Mouse (Mus musculus) lung, adult 18-20 months (tissue): ENCODE data around the gene Nup210l.
"Not testable (repeated sequence)": the region's sequence is repeated elsewhere in the genome, so short reads cannot be mapped to it uniquely, and the experiment has no call there.

ENCODE experiments used
- DNase-seq, 2 experiments: peaks; one replicate each; pipeline ENCODE4 v3.0.0; 2022; ENCODE audit warnings: mixed read lengths in 2 of 2

Gene Nup210l

DNA sequence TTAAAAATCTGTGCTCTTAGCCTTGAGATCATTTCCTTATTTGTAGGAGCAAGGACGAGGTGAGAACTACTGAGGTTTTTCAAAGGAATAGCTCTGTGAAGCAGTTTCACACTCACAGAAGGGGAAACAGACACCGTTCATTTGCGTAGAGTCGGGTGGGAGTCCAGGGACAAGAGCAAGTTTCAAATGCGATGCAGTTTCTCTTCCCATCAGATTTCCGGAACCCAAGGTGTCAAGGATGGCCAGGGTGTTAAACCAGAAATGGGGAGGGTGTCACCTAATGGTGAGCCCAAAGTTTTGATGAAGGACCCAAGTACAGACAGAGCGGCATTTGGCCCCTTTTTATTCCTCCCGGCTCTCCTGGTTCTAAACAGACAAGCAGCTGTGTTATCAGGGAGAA is 127.1 kb downstream of the Nup210l start:
- no peak for DNase-seq

DNA sequence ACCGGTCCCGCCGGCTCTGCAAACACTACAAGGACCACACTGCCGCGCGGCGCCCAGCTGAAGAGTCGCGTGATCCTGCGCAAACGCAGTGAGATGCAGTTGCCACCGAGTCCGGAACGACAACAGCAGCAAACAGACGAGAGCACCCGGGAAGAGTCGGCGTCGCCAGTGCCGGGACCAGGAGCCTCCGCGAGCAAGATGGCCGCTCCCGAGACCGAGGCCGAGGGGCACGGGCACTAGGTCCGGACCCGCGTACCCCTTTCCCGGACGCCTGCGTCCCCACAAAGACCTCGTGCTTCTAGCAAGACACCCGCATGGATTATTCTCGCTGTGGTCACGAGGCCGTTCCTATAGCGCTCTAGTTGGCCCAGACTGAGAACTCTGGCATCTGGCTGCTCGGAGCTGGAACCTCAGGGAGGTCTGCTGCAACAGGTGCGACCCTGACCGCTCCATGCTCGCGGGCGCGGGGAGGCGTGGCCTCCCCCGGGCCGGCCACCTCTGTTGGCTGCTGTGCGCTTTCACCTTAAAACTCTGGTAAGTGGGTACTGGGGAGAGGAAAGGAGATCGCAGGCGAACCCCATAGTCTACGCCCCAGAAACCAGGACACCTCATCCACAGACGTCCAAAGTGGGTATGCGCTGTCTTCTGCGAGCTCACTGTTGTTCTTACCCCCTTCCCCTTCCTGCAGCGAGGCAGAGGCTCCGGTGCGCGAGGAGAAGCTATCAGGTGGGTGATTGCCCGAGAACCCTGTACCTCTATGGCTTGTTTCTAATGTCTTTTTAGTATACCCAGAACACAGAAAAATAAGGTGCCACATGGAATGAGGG is 127.8 kb downstream of the Nup210l start, which contains the start of gene Jtb:
Gene Jtb, plus strand, starts transcription at position 91 of the 827 bp plus-strand sequence.
- peak; percentile 96 for DNase-seq

DNA sequence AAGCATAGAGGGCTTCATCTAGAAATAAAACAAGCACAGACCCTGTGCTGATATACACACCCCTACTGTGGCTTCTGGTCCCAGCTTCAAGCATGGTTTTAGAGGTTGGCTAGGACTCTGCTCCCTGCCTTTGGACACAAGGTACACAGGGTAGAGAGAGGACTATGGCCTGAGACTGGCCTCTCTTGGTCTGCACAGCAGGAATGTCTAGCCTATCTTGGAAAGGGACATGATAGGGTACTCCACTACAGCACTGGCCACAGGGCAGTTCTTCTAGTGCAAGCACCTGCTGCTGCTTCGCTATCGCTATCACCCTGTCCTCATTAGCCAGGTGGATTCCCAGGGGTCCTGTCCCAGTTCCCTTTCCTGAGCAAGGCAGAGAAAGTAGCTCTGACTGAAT is 137.3 kb downstream of the Nup210l start:
- no peak for DNase-seq

DNA sequence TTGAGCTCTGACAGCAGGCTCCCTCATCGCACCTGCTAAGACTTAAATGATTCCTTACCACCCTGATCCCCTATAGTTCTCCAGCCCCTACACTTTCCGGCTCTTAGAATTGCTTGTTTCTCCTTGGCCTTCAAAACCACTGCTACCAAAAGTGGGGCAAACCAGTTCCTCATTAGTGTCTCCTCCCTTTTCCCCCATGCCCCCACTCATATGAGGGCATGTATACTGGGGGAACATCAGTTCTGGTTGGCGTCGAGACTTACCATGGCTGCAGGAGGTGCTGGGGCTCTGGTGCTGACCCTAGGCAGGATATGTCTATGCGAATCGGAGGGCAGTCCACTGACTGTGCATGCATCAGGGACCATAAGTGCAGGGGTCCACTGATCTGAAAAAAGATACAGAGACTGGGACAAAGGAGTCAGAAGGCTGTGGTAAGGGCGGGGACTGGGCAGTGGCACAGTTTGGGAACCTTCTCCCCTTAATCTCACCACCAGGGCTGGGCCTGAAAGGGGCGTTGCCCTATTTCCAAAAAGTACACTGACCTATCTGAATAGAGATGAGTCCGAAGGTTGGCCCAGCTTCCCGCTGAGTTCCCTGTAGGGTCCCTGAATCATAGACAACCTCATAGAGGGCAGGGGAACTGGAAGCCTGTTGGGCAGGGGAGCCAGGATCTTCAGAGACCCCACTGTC is 137.9 kb downstream of the Nup210l start:
- DNase-seq, result no peak

DNA sequence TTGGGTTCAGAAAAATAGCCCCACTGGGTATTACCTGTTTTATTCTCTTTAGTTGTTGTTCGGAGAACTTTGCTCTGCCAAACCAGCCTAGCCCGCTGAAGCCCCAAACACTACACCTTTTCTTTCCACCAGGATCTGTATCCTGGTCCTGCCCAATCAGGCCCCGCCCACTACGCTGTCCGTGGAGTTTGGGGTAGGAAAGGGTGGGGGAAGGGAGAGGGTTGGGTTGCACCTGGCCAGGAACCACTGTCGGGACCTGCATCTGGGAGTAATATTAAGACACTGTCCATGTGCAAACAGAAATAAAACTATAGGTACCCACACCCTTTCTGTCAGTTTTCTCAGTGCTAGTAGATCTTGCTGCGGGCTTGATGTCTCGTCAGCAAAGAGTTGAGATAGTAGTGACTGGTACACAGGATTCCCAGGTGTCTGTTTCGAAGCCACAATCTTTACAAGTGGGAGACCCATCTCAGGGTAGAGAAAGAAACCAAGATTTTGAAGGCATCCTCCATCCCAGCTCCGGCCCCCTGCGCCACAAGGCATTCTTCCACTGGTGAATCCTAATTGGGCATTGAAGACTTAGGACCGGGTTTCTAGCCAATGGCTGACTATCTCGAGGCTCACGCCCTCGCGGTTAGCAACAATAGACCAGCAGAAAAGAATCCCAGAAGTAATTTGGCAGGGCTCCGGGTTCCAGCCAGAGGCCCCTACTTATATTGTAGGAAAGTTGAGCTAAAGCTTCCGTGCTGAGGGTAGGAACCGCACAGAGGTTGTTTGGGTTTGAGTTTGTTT is 139.2 kb downstream of the Nup210l start, which contains the start of gene Creb3l4:
Gene Creb3l4, minus strand, starts transcription at position 529 of the 792 bp plus-strand sequence.
- peak; percentile 66 to 79 for DNase-seq

DNA sequence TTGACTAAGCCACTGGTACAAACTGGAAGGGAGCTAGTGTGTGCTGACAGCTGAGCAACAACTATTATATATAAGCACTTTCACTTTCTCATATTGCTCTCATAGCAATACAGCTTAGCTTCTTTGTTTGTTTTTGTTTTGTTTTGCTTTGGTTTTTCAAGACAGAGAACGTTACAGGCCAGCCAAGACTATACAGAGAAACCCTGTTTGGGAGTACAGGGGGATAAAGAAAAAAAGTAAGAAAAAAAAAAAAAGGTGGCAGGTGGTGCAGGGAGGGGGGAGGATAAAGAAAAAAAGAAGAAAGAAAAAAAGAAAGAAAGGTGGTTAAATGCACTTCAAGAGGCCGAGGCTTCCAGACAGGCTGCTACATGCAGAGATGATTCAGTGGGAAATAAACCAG is 141.5 kb downstream of the Nup210l start:
- DNase-seq, result no peak

DNA sequence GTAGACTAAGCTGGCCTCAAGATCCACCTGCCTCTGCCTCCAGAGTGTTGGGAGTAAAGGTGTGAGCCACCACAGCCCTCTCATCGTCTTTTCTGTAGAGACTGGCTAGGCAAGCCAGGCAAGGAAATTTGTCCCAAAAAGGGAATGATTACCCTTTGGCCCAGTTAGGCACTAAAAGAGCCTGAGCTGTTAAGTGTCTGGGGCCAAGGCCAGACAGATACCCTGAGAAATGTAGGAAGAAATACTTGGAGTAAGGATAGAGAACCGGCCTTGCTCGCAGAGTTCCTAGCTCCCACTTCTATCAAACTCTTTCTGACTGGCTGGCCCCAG is 143.7 kb downstream of the Nup210l start:
- no peak for DNase-seq

DNA sequence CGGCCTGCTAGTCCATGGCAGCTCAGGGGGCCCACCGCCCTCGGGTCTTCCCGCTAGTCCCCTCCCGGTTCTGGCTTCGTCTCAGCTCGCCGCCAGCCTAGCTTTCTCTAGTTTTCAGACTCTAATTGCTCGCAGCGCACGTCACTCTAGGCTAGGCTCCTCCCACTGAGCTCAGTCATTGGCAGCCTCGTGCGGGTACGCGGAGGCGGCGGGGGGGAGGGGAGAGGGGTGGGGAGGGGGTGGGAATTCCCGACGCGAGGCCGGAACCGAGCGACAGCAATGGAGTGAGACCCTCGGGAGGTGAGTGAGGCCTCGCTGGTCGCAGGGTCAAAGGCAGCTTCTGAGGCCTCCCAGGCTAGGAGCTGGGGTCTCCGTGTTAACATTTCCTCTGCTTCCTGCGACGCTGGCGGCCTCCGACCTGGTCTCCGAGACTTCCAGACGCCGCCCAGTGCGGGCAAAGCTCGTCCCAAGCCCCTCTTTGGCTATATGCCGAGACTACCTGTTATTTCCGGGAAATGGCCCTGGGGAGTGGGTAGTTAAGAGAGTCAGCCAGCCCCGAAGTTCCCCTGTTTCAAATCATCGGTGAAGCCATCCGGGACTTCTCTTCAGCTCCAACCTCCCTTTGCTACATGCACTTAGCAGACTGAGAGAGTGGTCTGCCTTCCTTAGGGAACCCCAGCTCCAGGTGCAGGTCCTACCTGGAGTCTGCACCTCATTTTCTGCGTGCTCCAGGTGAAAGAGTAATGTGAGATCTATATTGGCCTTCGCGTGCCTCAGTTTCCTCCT is 144.2 kb downstream of the Nup210l start, which contains the start of gene Slc39a1:
Gene Slc39a1, plus strand, starts transcription at position 213 of the 786 bp plus-strand sequence.
- DNase-seq, result peak; percentile 96

DNA sequence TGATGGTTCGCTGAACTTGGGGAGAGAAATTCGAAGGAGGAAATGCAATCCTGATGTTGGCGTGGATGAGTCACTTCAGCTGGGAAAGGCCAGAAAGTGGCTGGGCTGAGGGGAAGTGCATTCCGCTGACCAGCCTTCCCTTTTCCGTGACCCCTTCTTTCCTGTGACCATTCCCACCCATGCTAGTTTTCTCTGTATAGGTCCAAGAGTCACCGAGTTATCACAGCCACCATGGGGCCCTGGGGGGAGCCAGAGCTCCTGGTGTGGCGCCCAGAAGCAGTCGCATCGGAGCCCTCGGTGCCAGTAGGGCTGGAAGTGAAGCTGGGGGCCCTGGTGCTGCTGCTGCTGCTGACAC is 144.8 kb downstream of the Nup210l start:
- peak; percentile 49 to 60 for DNase-seq

DNA sequence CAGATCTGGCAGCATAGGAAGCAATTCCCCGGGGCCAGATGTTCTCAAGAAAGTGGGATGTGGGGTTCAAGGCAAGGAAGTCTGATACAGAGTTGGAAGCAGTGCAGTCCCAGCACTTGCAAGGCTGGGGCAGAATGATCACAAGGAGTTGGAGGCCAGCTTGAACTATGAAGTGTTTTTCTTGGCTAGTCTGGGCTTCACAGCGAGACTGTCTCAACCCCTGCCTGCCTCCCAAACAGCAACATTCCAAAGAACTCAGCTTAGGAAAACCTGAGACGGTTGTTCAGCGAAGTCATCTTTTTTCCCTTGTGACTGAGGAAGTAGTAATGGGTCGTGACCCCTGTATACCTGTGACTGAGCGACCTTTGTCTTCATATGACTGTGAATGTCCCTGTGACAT is 146.9 kb downstream of the Nup210l start:
- no peak for DNase-seq

DNA sequence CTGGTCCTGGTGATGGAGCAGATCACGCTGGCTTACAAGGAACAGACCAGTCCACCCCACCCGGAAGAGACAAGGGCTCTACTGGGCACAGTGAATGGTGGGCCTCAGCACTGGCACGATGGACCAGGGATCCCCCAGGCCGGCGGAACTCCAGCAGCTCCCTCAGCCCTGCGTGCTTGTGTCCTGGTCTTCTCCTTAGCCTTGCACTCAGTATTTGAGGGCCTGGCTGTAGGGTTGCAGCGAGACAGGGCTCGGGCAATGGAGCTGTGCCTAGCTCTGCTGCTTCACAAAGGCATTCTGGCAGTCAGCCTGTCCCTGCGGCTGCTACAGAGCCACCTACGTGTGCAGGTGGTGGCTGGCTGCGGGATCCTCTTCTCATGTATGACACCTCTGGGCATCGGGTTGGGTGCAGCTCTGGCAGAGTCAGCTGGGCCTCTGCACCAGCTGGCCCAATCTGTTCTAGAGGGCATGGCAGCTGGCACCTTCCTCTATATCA is 147.8 kb downstream of the Nup210l start:
- not testable (repeated sequence) for DNase-seq

DNA sequence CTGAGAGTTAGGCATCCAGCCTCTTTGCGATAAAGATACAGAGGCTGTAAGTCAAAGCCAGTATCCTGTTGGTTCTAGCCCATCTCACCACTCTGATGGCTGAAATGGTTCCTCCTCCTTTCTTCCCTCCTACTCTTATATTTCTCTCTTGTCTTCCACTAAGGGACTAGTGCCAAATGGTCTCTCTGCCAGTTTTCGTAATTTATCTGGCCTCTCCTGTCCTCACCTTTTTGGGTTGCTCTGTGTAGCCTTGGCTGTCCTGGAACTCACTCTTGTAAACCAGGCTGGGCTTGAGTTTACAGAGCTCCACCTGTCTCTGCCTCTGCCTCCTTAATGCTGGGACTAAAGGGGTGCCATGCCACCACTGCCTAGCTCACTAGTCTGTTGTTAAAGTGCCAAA is 148.7 kb downstream of the Nup210l start:
- not testable (repeated sequence) for DNase-seq

DNA sequence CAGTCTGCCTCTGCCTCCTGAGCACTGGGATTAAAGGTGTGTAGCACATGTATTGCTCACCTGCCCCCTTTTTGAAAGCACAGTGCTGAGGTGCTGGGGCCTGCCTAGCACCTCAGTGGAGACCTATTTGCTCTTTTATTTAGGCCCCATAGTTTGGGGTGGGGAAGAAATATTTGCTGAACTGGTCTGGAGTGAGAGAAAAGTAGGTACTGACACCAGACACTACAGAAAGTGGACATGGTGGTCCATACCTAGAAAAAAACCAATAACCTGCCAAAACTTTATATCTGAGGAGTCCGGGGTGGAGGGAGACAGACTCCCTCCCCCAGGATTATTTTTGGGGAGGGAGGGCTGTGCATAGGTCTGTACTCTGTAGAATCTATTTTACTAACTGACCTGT is 149.2 kb downstream of the Nup210l start:
- DNase-seq, result not testable (repeated sequence)

DNA sequence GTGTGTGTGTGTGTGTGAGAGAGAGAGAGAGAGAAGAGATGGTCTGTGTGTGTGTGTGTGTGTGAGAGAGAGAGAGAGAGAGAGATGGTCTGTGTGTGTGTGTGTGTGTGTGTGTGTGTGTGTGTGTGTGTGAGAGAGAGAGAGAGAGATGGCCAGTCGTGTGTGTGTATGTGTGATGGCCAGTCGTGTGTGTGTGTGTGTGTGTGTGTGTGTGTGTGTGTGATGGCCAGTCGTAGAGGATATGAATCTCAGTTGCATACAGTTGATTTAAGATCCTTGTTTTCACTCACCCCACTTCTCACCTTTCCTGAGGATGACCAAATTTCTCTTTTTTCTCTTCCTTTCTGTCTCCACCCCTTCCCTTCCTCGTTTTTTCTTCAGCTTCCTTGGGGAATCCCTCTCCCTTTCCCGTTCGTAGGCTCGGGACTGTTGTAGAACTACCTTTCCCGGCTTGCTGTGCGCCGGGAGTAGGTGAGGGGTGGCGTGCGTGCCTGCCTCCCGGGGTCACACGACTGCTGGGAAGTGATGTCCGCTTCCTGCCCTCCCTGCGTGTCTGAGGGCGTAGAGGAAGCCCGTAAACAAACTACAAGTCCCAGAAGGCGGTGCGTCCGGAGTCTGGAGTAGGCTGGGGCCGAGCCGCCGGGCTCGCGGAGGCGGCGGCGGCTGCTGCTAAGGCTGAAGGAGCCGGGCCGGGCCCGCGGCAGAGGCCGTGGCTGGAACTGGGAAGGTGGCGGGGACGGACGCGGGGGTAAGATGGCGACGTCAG is 149.9 kb downstream of the Nup210l start, which contains the start of gene Crtc2:
Gene Crtc2, plus strand, starts transcription at position 511 of the 766 bp plus-strand sequence.
- DNase-seq, result peak; percentile 98

DNA sequence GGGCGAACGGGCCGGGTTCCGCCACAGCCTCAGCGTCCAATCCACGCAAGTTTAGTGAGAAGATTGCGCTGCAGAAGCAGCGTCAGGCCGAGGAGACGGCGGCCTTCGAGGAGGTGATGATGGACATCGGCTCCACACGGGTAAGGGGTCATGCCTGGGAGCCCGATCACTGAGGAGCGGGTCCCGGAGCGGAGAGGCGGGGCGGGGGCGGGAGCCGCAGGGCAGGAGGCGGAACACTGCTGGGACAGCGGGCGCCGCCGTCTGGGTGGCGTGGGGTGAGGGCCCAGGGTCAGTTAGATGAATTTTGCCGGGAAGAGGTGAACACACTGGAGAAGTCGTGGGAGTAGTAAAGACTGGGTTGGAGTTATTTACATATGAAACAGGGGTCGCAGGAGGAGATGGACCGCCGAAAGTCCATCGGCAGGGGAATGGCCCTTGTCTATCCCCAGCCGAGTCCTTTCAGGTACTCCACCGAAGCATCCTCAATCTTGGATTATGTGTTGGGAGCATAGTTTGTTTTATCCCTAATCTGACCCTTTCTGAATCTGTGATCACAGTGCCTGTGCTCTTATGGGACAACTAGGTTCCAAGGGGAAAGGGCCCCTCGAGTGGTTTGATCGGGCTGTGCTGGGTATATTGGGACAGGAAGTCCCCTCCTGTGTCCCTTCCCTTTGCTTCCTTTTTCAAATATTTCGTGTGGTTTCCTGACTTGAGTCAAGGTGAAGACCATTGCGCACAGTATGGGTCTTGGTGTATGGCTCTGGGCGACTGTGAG is 150.7 kb downstream of the Nup210l start:
- DNase-seq, result no peak

DNA sequence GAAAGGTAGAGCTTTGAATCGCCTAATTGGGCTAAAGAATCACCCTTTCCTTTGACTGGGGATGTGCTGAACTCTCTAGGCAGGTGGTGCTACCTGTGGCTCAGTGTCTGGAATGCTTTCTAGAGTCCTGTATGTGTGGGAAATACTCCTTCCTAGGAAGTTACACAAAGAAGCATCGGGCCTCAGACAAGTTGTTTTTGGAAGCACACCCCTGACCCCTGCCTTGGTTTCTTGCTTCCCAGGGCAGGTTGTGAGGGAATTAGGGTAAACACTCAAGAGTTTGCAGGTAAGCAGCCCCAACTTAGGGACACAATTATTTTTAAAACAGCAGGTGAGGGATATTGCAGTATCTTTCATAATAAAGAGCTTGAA is 151.2 kb downstream of the Nup210l start:
- no peak for DNase-seq

DNA sequence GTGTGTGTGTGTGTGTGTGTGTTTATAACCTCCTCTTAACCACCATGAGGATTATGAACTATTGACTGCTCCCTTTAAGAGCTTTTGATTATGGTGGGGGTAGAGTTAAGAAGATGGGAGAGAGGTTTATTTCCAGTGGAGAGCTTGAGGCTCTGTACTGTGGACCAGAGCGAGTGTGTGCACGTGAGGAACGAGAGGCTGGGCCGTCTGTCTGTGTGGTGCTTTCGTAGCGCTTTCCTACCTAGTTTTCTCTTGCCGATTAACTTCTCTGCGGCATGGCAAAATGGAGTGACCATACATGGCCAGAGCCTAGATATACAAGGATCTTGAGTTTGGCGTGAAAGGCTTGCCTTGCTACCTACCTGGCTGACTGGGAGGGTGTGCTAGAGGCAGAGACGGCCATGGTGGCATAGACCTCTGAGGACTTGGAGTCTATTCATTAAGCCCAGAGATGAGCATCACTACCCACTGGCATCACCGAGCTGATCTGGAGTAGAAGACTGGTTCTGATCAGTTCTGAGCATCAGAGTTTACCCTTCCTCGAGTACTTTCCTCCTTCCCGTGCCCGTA is 151.9 kb downstream of the Nup210l start:
- DNase-seq, result no peak

DNA sequence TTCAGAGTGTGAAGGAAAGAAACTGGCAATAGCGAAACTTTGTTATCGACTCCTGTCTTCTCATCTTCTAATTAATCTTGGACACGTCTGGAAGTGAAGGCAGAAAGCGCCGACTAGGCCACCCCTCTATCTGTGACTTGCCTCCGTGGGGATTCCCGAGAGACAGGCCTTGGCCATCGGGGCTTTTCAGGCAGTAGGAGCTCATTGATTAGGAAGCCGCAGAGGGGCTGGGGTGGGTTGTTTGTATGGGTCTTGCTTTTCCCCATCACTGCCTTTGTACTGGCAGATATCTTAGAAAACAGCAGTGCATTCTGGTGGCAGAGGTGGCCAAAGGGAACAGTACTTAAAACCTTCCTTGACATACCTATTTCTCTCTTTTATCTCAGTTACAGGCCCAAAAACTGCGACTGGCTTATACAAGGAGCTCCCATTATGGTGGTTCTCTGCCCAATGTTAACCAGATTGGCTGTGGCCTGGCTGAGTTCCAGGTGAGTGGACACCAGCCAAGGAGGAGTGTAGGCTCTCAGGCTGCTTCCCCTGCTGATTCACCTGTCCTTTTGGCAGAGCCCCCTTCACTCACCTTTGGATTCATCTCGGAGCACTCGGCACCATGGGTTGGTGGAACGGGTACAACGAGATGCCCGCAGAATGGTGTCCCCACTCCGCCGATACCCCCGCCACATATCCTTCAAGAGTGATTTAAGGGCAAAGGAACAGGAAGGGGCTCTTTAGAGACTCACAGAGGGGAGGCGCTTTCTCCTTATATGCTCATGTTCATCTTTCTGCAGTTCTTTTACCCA is 153.0 kb downstream of the Nup210l start:
- DNase-seq, result no peak

DNA sequence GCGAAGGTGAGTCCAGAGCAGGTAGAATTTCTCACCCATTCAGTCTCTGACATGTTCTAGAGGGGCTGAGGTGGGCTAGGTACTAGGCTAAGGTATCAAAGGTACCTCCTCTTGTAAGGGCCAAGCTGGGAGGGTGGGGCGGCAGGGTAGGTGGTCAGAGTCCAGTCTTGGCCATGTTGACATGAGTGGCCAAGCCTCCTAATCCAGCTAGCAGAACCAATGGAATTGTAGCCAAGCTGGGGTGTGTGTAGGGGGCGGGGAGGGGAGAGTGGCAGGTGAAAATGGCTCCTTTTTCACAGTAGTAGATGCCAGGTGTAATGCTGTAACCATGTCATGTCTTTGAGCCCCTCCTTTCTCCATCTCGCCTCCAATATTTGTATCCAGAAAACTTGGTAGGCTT is 154.6 kb downstream of the Nup210l start:
- DNase-seq, result no peak
